Mouse (Mus musculus) E14TG2a.4 (cell line): ENCODE measurements at regions not wholly inside any gene's neighbourhood (a gene's known extent, or its start where the extent isn't known, plus 50 kb on each side); places are given as distances from the start of the nearest gene placed in this dataset.

Experiments used
- H3K27me3 ChIP-seq: 2 replicates; pipeline ENCODE4 v1.6.1; 2014; ENCODE audit warnings: low read length, control low read depth; ENCODE audit not compliant: insufficient read depth
- H3K36me3 ChIP-seq: 2 replicates; pipeline ENCODE4 v1.6.1; 2014; ENCODE audit warnings: low read length, control low read depth; ENCODE audit not compliant: insufficient read depth
- H3K4me1 ChIP-seq: replicated peaks from 2 replicates; pipeline ENCODE4 v1.6.1; 2014; ENCODE audit warnings: low read depth, low read length, control low read depth
- H3K4me3 ChIP-seq: replicated peaks from 2 replicates; pipeline ENCODE4 v1.5.1; 2014; ENCODE audit warnings: mild to moderate bottlenecking, low read length
- H3K9me3 ChIP-seq: 2 replicates; pipeline ENCODE4 v1.6.1; 2014; ENCODE audit warnings: low read length, control low read depth
- CTCF ChIP-seq: conservative IDR thresholded peaks from 2 replicates; pipeline ENCODE4 v1.5.1; 2014; ENCODE audit warnings: low read length
- NANOG ChIP-seq: IDR thresholded peaks from 2 replicates; pipeline ENCODE4 v1.6.1; 2014; ENCODE audit warnings: borderline replicate concordance, low read length, mixed read lengths
- POU5F1 ChIP-seq: IDR thresholded peaks from 2 replicates; pipeline ENCODE4 v1.6.1; 2014; ENCODE audit warnings: low read length, borderline replicate concordance

DNA sequence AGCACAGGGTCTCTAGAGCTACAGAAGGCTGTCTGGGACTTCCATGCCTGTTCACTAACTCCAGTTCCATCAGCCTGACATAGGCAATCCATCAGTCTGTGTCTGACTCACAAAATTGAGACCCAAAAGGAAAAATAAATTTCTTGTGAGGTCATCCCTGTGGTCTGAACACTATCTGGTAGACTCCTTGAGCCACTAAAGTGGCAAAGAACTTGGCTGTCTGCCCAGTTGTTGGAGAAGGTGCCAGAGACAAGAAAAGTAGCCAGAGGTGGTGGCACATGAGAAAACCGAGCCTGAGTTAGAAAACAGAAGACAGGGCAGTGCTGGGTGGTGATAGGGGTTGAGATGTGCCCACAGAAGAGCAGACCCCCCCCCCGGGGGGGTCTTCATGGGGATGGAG lies 535.0 kb downstream of the 1700129C05Rik start:
- peaks cover 8% of the 10 kb centered on the region for H3K4me1 ChIP-seq
- H3K9me3 ChIP-seq: no peaks in the 10 kb centered on the region
- H3K27me3 ChIP-seq: no peaks in the 10 kb centered on the region
- no peaks in the 10 kb centered on the region for H3K36me3 ChIP-seq
- no peak overlapping the region for H3K4me3 ChIP-seq
- TF ChIP-seq NANOG: no peak
- TF ChIP-seq CTCF: no peak
- no peak for TF ChIP-seq POU5F1

DNA sequence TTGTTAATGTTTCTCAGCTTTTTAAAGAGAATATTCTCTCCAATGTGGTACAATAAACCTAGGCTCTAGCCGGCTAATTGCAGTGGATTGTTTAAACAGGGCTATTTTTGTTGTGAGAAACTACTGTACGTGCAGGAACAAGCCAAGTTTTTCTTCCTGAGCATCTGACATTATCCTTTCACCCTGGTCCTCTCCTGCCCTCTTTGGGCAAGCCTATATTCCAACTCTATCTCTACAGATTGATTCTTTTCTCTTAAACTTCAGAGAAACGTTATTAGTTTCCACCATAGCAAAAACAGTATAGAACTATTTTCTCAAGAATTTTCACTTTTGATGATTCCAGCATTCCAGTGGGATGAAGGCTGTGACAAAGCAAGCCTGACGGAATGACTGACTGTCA lies 535.2 kb downstream of the Fgf9 start:
- TF ChIP-seq NANOG: no peak
- TF ChIP-seq CTCF: no peak
- TF ChIP-seq POU5F1: no peak
- no peak overlapping the region for H3K4me3 ChIP-seq
- no peaks in the 10 kb centered on the region for H3K27me3 ChIP-seq
- H3K4me1 ChIP-seq: peaks cover 8% of the 10 kb centered on the region
- no peaks in the 10 kb centered on the region for H3K9me3 ChIP-seq
- no peaks in the 10 kb centered on the region for H3K36me3 ChIP-seq

DNA sequence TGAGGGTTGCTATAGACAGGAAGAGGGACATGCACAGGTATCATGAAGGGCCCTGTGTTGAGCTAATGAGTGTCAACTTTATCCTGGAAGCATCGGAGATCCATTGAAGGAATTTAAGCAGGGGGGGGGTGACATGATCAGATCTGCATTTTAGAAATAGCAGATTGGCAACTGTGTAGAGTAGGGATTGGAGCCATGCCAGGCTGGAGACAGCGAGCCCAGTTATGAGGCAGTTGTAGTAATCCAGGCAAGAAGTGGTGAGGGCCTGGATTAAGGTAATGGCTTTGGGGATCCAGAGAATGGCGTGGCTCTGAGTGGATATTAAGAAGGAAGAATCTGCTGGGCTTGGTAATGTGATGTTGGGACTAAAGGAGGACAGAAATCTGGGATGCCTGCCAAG lies 528.5 kb downstream of the Fgf9 start:
- Histone ChIP-seq H3K27me3 (no peaks in the 10 kb centered on the region), H3K9me3 (no peaks in the 10 kb centered on the region), H3K36me3 (no peaks in the 10 kb centered on the region), H3K4me1 (peaks cover 17% of the 10 kb centered on the region), H3K4me3 (no peak overlapping the region)
- TF ChIP-seq NANOG: no peak
- TF ChIP-seq POU5F1: no peak
- no peak for TF ChIP-seq CTCF

DNA sequence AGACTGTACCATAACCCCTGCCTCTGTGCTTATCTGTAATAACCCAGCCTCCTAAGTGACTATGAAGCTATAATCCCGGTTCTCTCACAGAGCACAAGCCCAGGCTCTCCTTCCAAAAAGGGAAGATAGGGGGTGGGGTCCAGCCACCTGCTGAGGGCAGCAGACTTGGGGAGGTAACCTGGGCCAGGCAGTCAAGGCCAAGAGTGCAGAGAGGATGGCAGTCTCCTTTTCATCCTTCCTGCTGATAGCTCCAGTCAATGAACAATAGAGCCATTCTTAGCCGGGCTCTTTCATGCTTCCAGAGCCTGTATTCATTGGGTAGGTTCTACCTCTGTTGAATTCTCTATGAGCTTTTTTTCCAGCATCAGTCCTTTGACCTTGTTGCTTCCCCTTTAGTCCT lies 527.5 kb downstream of the Fgf9 start:
- peak; percentile 84 for TF ChIP-seq NANOG
- no peak for TF ChIP-seq POU5F1
- no peak for TF ChIP-seq CTCF
- Histone ChIP-seq H3K4me3 (no peak overlapping the region), H3K36me3 (no peaks in the 10 kb centered on the region), H3K9me3 (no peaks in the 10 kb centered on the region), H3K4me1 (peaks cover 17% of the 10 kb centered on the region), H3K27me3 (no peaks in the 10 kb centered on the region)

DNA sequence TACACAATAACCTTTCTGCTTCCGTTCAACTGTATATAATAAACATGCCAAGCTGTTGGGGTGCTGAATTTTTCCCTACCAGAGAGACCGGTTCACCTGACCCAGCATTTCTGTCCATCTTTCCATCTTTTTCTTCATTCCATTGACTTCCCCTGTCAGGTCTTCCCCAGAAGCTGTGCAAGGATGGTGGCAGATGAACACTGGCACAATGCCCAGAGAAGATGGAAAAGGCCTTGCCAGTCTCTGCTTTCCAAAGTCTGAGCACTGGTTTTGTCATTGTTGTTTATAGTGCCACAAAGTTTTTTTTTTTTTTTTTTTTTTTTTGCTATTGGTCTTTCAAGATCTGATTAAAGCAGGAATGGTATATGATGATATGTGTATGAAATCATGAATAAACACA lies 526.6 kb downstream of the Fgf9 start:
- Histone ChIP-seq H3K9me3 (no peaks in the 10 kb centered on the region), H3K27me3 (no peaks in the 10 kb centered on the region), H3K4me3 (no peak overlapping the region), H3K36me3 (no peaks in the 10 kb centered on the region), H3K4me1 (peaks cover 17% of the 10 kb centered on the region)
- TF ChIP-seq POU5F1 (no peak), NANOG (no peak), CTCF (no peak)

DNA sequence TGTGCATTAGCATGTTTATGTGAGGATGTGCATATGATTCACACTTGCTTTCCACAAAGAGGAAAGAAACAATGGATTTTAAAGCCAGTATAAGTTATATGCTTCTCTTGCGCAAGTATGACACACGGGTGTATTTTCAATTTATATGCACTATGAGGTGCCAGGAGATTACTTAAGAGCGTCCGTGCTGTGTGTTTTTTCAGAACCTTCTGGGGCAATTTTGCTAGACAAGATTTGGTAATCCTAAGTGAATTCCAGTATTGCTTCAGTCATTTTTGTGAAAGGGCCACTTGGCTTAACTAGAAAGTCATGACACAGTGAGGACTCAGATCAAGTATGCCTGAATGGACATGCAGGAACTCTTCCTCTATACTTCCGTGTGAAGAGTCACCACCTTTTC lies 511.5 kb downstream of the Fgf9 start:
- peaks cover 9% of the 10 kb centered on the region for H3K9me3 ChIP-seq
- H3K27me3 ChIP-seq: 0 out of 2 replicates have a peak, but pooled peaks cover 3% of the 10 kb centered on the region
- no peaks in the 10 kb centered on the region for H3K36me3 ChIP-seq
- no peaks in the 10 kb centered on the region for H3K4me1 ChIP-seq
- H3K4me3 ChIP-seq: no peak overlapping the region
- TF ChIP-seq POU5F1 (no peak), NANOG (no peak), CTCF (no peak)

DNA sequence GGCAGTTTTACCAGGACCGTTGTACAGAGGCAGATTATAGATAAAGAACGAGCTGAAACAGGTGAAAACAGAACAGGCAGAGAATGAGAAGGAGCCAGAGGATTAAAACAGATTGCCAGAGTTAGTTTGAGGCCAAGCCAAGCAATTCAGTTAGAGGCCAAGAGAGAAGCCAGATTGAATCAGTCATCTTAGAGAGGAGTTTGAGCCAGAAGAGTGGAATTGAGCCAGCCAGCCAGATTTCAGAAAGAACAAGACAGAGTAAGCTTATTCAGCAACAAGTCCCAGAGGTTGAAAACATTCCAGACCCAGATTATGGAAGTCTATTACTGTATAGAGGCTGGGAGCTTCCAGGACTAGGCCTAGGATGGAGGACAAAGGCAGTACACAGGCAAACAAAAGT lies 499.7 kb downstream of the Fgf9 start:
- Histone ChIP-seq H3K36me3 (no peaks in the 10 kb centered on the region), H3K9me3 (no peaks in the 10 kb centered on the region), H3K4me1 (no peaks in the 10 kb centered on the region), H3K27me3 (no peaks in the 10 kb centered on the region), H3K4me3 (no peak overlapping the region)
- TF ChIP-seq POU5F1 (no peak), CTCF (no peak)

DNA sequence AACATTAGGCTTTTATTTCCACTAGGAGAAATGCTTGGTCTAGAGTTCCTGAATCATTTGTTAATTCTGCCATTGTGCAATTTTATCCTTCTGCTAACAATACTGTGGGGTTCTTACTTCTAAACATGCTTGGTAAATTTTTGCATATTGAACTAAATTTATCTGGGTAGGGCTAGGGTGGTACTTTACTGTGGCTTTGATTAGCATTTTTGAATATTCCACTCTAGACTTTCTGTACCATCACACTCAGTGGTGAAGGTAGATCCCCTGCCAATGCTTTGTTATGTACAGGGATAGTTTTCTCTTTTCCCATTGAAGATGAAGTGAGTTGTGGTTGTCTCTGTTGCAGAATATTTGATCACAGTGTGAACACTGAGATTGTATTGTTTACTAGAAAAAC lies 497.1 kb downstream of the Fgf9 start:
- no peak for TF ChIP-seq CTCF
- H3K4me1 ChIP-seq: no peaks in the 10 kb centered on the region

DNA sequence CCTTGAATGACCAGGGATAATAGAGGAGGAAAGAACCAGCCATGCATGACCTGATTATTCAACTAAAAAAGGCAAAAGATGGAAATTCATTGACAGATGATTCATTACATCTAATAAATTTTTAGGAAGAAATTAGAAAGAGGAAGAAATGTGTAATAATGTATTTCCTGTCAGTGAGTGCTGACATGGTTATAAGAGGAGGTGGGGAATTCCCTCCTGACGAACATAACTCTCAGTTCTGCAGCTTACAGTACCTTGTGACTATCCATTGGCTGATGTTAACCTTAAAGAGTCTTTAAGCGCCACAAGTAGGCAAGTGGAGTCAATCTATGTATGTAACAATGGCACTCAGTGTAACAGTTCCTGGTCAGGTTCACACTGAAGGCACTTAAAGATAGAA lies 492.7 kb downstream of the Fgf9 start:
- Histone ChIP-seq H3K9me3 (no peaks in the 10 kb centered on the region), H3K36me3 (no peaks in the 10 kb centered on the region), H3K4me3 (no peak overlapping the region), H3K4me1 (no peaks in the 10 kb centered on the region), H3K27me3 (no peaks in the 10 kb centered on the region)
- no peak for TF ChIP-seq CTCF
- TF ChIP-seq NANOG: no peak
- no peak for TF ChIP-seq POU5F1

More for the DNA sequence above, 497.1 kb downstream of the Fgf9 start:
- Histone ChIP-seq H3K4me3 (no peak overlapping the region), H3K36me3 (no peaks in the 10 kb centered on the region), H3K9me3 (no peaks in the 10 kb centered on the region), H3K27me3 (no peaks in the 10 kb centered on the region)

DNA sequence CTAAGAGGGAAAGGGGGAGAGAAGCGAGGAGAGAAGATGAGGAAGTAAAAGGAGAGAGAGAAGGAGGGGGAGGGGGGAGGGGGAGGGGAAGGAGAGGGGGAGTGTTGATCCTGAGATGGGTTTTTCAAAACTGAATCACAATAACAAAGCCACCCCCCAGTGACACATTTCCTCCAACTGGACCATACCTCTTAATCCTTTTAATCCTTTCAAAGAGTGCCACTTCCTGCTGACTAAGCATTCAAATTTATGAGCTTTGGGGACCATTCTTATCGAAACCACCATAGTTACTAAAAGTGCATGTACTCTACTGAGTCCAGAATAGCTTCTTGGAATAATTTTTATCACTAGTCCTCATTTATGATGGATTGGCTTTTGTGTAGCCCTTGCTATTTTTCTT lies 480.4 kb downstream of the Fgf9 start:
- Histone ChIP-seq H3K27me3 (peaks cover 5% of the 10 kb centered on the region; the same call in 1 of the 2 replicates), H3K4me3 (no peak overlapping the region), H3K9me3 (no peaks in the 10 kb centered on the region; the same call in 1 of the 2 replicates), H3K4me1 (no peaks in the 10 kb centered on the region), H3K36me3 (no peaks in the 10 kb centered on the region)
- TF ChIP-seq POU5F1: no peak
- TF ChIP-seq CTCF: no peak
- no peak for TF ChIP-seq NANOG
